Mouse (Mus musculus): ENCODE measurements around the gene Degs2. TPM values are rescaled to one million over a fixed set of nuclear protein-coding genes. Genes with fewer than 3 reads are reported as not detected.

Gene Degs2
- polyA plus RNA-seq (2017; shearing (Covaris generic)) = 1.5 TPM

DNA sequence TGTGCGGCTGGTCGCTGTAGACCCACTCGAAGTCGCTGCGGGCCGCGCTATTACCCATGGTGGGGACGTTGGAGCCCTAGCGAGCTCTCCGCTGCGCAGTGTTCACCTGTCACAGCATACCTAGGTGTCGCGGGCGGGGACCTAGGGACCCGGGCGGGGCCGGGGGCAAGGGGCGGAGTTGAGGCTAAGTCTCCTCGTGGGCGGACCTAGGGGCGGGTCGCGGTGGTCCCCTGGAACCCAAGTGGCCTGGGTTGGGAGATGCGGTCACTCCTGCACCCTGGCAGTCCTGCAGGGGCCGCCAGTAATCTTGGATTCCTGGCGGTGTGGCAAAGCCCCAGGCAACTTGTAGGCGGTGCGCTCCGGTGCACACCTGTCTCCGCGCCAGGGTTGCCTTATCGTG is at the start of gene Degs2:
Gene Degs2 (minus strand): TSS at position 131 of the 400 bp plus-strand sequence.

Other genes with a start within 250 kb of the Degs2 start
- 332 TPM for gene Evl, start 147.6 kb downstream of the Degs2 start, polyA plus RNA-seq (2017; shearing (Covaris generic))
- gene Yy1, start 90.7 kb upstream of the Degs2 start, polyA plus RNA-seq (2017; shearing (Covaris generic)) = 16.2 TPM
- 5.0 TPM for gene Slc25a29, start 133.6 kb upstream of the Degs2 start, polyA plus RNA-seq (2017; shearing (Covaris generic))
- 0.78 TPM for gene Slc25a47, start 133.7 kb upstream of the Degs2 start, polyA plus RNA-seq (2017; shearing (Covaris generic))
- gene Wdr25, start 191.3 kb upstream of the Degs2 start, polyA plus RNA-seq (2017; shearing (Covaris generic)) = 6.4 TPM
- 34.3 TPM for gene Wars, start 191.9 kb upstream of the Degs2 start, polyA plus RNA-seq (2017; shearing (Covaris generic))